Mouse (Mus musculus) megakaryocyte, embryonic 14.5 days (primary cell): ENCODE measurements around the gene Casp6.

Experiments used
- FLI1 ChIP-seq: IDR thresholded peaks from 2 replicates; pipeline ENCODE4 v1.6.1; 2012; ENCODE audit warnings: low read length, inconsistent platforms, mixed read lengths
- GATA1 ChIP-seq: IDR thresholded peaks from 3 replicates; pipeline ENCODE4 v1.6.1; 2012; ENCODE audit warnings: mixed read lengths, low read length, inconsistent platforms, borderline replicate concordance

DNA sequence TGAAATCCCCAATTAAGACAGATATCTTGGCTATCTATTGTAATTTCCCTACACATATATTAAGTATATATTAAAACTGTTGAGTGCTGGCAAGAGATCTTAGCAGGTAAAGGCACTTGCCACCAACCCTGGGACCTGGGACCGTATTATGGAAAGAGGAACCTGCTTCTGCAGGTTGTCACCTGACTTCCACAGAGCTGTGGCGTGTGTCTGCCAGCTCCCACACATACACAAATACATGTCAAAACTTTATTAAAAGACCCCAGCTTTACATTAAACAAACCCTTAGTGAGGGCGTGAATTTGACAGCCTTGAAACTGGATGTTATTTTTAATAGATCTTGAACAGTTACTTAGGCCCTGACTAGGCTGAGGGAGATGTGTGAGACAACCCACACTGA is 2.1 kb downstream of the Casp6 start:
- TF ChIP-seq GATA1 (no peak), FLI1 (no peak)
